Mouse (Mus musculus) kidney, postnatal 0 days (tissue): ENCODE data around the gene Atp5s. TPM values are rescaled to one million over a fixed set of nuclear protein-coding genes. Genes with fewer than 3 reads are reported as not detected.
A peak's percentile ranks its signal among the peaks of the same experiment; 100 is the strongest.

Experiments
- ATAC-seq: fragments of 200-750 bp; cut with Nextera tagmentation; replicated peaks from 2 replicates; pipeline ENCODE4 v1.8.0; 2017; ENCODE audit warnings: low read depth, moderate number of reproducible peaks, moderate TSS enrichment, moderate library complexity; ENCODE audit not compliant: low FRiP score
- DNase-seq: peaks from one replicate; pipeline ENCODE4 v3.0.0-alpha.2; 2016; ENCODE audit warnings: low spot score
- H3K27ac ChIP-seq: fragments of 300-500 bp; sonication (generic); 2 replicates; pipeline ENCODE4 v1.5.1; 2014; ENCODE audit warnings: mild to moderate bottlenecking
- H3K27me3 ChIP-seq: fragments of 300-500 bp; sonication (generic); 2 replicates; pipeline ENCODE4 v1.6.1; 2014; ENCODE audit warnings: low read length, mixed read lengths; ENCODE audit not compliant: insufficient read depth
- H3K36me3 ChIP-seq: fragments of 300-500 bp; sonication (generic); 2 replicates; pipeline ENCODE4 v1.6.1; 2014; ENCODE audit warnings: low read length, mixed read lengths; ENCODE audit not compliant: insufficient read depth
- H3K4me1 ChIP-seq: fragments of 300-500 bp; sonication (generic); replicated peaks from 2 replicates; pipeline ENCODE4 v1.6.1; 2014; ENCODE audit warnings: antibody characterized with exemption, low read length, mixed read lengths; ENCODE audit not compliant: insufficient read depth
- H3K4me2 ChIP-seq: fragments of 300-500 bp; sonication (generic); 2 replicates; pipeline ENCODE4 v1.6.1; 2014; ENCODE audit warnings: mild to moderate bottlenecking, low read length, moderate library complexity, mixed read lengths
- H3K4me3 ChIP-seq: fragments of 300-500 bp; sonication (generic); replicated peaks from 2 replicates; pipeline ENCODE4 v1.5.1; 2014; ENCODE audit warnings: low read depth, low read length
- H3K9ac ChIP-seq: fragments of 300-500 bp; sonication (generic); 2 replicates; pipeline ENCODE4 v1.6.1; 2014; ENCODE audit warnings: low read depth, low read length
- H3K9me3 ChIP-seq: fragments of 300-500 bp; sonication (generic); replicated peaks from 2 replicates; pipeline ENCODE4 v1.6.1; 2016; ENCODE audit warnings: low read length, inconsistent platforms, mixed read lengths
- CTCF ChIP-seq: IDR thresholded peaks from 2 replicates; pipeline ENCODE4 v1.5.1; 2016; ENCODE audit warnings: antibody characterized with exemption, low read depth, mild to moderate bottlenecking, moderate library complexity
- WGBS: fragments of 180-500 bp; shearing (Covaris S2); extraction: QIAGEN DNeasy Blood & Tissue Kit; methylation state at CpG from one replicate; pipeline ENCODE4 v1.1.7; 2014; 5-methylcytosine and 5-hydroxymethylcytosine counted together
- polyA plus RNA-seq: library from polyadenylated mRNA; unstranded; fragments of >200 nt; fragmentation: Nextera tagmentation; extraction: Ambion mirVana; gene quantifications from 2 replicates; pipeline ENCODE4 v1.2.1, GENCODE M21; 2015

Atp5s gene
- polyA plus RNA-seq, 1 experiment from 2014 or later: 29.5 TPM

DNA sequence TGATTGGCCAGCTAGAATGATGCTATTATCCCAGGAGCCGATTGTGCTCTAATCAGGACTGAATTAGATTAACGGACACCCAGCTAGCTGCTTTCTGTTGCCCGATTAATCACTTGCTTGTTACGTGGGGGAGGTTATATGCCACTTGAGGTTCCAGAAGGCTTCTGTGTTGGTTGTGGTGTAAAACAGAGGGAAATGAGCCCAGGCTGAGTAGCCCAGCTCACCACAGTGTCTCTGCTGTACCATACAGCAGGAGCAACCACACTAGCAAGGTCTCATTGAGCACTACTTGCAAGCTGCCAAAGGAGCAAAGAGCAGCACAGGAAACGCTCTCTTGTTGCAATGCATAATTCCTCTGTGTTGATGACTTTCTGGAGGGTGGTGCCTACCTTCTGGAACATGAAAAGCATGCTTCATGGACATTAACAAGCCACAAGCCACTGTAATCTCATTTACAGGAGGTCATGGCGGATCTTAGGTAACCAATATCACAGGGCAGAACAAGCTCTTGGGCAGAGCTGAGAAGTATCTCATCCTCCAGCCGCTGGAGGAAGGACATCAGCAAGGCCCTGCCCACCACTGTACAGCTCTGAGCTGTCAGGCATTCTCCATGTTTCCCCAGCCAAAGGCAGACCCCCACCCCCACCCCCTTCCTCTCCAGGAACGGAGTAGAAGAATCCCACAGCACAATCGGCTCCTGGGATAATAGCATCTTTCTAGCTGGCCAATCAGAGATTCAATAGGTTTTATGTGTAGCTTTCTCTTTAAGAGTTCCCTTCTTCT is 42.9 kb downstream of the Atp5s start:
- 44% methylated on average over 9 of the region's 9 CpGs for WGBS
- no peaks in the 10 kb centered on the region for H3K36me3 ChIP-seq
- ATAC-seq: no peak
- H3K4me1 ChIP-seq: peaks cover 18% of the 10 kb centered on the region; the same call in 1 of the 2 replicates
- no peaks in the 10 kb centered on the region for H3K9me3 ChIP-seq
- H3K9ac ChIP-seq: no peak overlapping the region
- H3K27me3 ChIP-seq: no peaks in the 10 kb centered on the region
- no peak for TF ChIP-seq CTCF
- H3K4me3 ChIP-seq: no peak overlapping the region
- no peak for DNase-seq
- H3K27ac ChIP-seq: peak overlapping the region; percentile 31; the same call in 1 of the 2 replicates
- H3K4me2 ChIP-seq: no peak overlapping the region

DNA sequence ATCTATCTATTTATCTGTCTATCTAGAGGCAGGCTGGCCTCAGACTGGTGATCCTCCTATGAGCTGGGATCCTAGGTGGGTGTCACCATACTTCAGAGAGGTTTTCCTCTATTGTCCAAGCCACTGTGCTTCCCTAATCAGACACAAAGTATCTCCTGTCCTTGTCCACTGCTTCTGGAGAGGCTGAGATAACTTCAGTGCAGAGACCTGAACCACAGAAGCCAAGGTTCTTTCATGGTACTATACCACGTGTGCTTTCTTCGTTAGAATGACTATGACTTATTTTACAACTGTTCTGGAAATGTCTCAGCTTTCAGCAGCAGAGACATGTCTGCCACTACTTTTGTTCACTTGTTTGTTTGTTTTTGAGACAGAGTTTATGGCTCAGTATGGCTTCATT is 44.1 kb downstream of the Atp5s start:
- Histone ChIP-seq H3K9me3 (no peaks in the 10 kb centered on the region), H3K9ac (no peak overlapping the region), H3K4me1 (peaks cover 18% of the 10 kb centered on the region; the same call in 1 of the 2 replicates), H3K36me3 (no peaks in the 10 kb centered on the region), H3K4me3 (no peak overlapping the region), H3K27ac (no peak overlapping the region), H3K4me2 (no peak overlapping the region), H3K27me3 (no peaks in the 10 kb centered on the region)
- TF ChIP-seq CTCF: no peak
- DNase-seq (no peak), ATAC-seq (no peak)
- 34% methylated on average over 2 of the region's 2 CpGs for WGBS

DNA sequence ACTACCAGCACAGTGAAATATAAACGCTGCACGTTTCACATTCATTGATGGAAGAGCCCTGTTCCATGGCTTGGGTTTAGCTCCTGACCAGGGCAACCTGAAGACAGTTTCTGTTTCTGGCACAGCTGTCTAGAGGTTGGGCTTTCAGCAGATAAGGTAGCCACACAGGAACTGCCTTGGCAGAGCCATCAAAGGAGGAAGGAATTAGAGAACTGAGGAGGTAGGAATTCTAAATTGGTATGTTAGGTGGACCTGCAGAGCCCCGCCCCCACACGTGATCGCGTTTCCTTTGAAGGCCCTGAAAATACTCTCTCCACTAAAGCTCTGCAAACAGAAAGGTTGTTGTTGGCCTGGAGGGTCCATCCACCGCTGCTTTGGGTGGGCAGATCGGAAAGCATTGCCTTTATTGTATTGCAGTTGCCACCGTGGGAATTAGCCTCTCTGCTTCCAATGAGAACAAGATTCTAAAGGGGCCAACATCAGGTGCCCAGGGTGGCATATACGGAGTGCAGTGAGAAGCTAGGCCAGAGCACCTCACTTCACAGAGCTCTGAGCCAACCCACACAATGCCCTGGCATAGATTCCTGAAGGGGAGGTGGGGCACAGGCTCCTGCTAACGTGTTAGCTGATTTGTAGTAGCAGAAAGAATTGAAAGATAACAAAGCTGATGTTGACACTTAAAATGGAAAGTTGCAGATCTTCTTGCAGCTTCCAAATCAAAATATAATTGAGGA is 52.0 kb downstream of the Atp5s start:
- no peak overlapping the region for H3K4me3 ChIP-seq
- no peaks in the 10 kb centered on the region for H3K9me3 ChIP-seq
- no peaks in the 10 kb centered on the region; the same call in 1 of the 2 replicates for H3K36me3 ChIP-seq
- H3K9ac ChIP-seq: no peak overlapping the region
- TF ChIP-seq CTCF: no peak
- H3K27ac ChIP-seq: peak overlapping the region; percentile 87
- no peak overlapping the region for H3K4me2 ChIP-seq
- DNase-seq (no peak), ATAC-seq (no peak; the same call in 1 of the 2 replicates)
- peaks cover 16% of the 10 kb centered on the region; the same call in 1 of the 2 replicates for H3K4me1 ChIP-seq
- 57% methylated on average over 11 of the region's 11 CpGs for WGBS
- no peaks in the 10 kb centered on the region for H3K27me3 ChIP-seq

DNA sequence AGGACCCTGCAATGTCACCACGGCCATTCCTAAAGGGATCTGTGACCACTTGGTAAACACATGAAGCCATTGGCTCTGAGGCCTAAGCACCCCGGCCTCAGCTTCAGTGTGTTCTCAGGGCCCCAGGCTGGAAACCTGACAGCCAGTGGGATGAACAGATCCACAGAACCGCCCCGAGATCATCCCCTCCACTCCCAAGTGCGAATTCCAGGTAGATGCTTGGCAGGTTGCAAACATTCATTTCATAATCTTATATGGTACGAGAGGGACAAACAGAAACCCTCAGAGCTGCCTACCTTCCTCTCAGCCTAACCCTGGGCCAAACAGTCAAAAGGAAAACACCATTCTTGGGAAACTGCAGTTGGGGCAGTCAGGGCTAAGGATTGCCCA is 52.6 kb downstream of the Atp5s start:
- ATAC-seq: no peak

DNA sequence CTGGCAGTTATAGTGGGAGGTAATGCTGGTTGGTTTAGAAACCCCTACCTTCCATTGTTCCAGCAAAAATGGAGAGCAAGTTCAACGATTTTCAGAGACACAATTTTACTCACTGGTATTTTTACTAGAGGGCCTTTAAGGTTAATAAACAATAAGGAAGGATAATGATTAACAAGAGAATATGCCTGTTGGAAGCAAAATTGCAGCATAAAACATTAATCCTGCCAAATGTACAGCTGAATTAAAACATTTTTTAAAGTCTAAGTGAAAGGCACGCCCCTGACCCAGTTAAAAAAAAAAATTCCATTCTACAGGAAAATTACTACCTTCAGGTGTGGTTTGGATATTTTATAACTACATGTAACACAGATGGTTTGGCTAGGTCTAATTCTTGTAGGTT is 53.2 kb downstream of the Atp5s start:
- Histone ChIP-seq H3K4me1 (peaks cover 16% of the 10 kb centered on the region; the same call in 1 of the 2 replicates), H3K27ac (peak overlapping the region; percentile 87), H3K9me3 (no peaks in the 10 kb centered on the region), H3K4me3 (no peak overlapping the region), H3K9ac (no peak overlapping the region), H3K36me3 (no peaks in the 10 kb centered on the region; the same call in 1 of the 2 replicates), H3K27me3 (no peaks in the 10 kb centered on the region), H3K4me2 (no peak overlapping the region)
- TF ChIP-seq CTCF: no peak
- DNase-seq (no peak), ATAC-seq (no peak)
- WGBS: 31% methylated on average over 2 of the region's 2 CpGs

More for the DNA sequence above, 52.6 kb downstream of the Atp5s start:
- Histone ChIP-seq H3K36me3 (no peaks in the 10 kb centered on the region; the same call in 1 of the 2 replicates), H3K4me3 (no peak overlapping the region), H3K27ac (peak overlapping the region; percentile 87), H3K9ac (no peak overlapping the region), H3K27me3 (no peaks in the 10 kb centered on the region), H3K4me2 (no peak overlapping the region), H3K4me1 (peaks cover 16% of the 10 kb centered on the region; the same call in 1 of the 2 replicates), H3K9me3 (no peaks in the 10 kb centered on the region)
- WGBS: 87% methylated on average over 6 of the region's 6 CpGs
- no peak for TF ChIP-seq CTCF
- DNase-seq: no peak

DNA sequence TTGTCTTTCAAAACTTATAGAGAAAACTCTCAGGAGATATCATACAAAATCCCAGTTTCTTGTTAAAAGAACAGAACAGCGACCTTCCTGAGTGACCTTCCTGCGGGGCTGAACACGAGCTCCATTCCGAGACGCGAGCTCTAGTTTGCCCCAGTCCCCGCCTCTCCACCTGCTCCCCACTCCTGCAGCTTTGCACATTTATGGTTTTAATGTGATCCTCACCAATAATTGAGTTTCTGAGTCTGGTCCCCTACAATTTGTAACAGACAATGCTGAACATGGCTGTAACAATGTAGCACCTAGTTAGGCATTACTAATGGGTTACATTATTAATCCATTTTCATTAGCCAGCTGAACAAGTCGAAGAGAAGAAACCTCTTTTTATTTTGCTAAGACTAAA is 56.7 kb downstream of the Atp5s start:
- TF ChIP-seq CTCF: no peak
- DNase-seq: no peak
- Histone ChIP-seq H3K27me3 (no peaks in the 10 kb centered on the region), H3K4me2 (no peak overlapping the region), H3K9ac (no peak overlapping the region), H3K4me3 (no peak overlapping the region), H3K27ac (peak overlapping the region; percentile 90), H3K9me3 (no peaks in the 10 kb centered on the region), H3K36me3 (no peaks in the 10 kb centered on the region; the same call in 1 of the 2 replicates), H3K4me1 (peaks cover 21% of the 10 kb centered on the region; the same call in 1 of the 2 replicates)
- 54% methylated on average over 8 of the region's 8 CpGs for WGBS
- no peak for ATAC-seq
